Mouse (Mus musculus): ENCODE measurements around the gene Tnfaip8l2. TPM values are rescaled to one million over a fixed set of nuclear protein-coding genes. Genes with fewer than 3 reads are reported as not detected.

Gene Tnfaip8l2
- 1.6 TPM in 2 replicates for polyA plus RNA-seq (2012; rRNA removed)

DNA sequence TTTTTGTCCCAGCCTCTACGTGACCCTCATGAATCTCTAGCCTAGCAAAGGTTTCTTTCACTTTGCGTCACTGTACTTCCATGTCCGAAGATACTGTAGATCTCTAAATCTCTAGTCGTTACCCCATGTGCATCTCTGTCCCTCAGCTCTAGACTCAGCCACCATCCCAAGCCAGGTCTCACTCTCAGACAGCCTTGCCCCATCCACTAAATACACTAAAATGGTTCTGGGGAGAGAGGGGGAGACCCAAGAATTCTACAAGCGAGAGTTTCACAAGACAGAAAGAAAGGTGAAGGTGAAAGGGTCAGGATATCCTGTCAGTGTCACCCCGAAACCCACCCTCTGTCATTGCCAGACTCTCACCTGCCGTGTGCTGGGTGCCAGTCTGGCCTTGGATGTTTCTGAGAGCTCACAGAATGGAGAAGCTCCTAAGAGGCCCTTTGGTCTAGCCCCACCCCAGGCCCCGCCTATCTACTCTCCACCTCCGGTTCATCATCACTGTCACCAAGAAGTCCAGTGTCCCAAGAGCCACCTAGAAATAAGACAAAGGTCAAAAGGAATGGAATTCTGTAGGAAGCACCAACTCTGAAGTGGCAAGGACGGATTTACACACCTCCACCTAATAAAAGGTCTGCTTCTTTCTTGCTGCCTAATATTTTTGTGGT is at the start of gene Tnfaip8l2:
TSS of gene Tnfaip8l2 (minus strand) at position 409 of the 665 bp plus-strand sequence.

DNA sequence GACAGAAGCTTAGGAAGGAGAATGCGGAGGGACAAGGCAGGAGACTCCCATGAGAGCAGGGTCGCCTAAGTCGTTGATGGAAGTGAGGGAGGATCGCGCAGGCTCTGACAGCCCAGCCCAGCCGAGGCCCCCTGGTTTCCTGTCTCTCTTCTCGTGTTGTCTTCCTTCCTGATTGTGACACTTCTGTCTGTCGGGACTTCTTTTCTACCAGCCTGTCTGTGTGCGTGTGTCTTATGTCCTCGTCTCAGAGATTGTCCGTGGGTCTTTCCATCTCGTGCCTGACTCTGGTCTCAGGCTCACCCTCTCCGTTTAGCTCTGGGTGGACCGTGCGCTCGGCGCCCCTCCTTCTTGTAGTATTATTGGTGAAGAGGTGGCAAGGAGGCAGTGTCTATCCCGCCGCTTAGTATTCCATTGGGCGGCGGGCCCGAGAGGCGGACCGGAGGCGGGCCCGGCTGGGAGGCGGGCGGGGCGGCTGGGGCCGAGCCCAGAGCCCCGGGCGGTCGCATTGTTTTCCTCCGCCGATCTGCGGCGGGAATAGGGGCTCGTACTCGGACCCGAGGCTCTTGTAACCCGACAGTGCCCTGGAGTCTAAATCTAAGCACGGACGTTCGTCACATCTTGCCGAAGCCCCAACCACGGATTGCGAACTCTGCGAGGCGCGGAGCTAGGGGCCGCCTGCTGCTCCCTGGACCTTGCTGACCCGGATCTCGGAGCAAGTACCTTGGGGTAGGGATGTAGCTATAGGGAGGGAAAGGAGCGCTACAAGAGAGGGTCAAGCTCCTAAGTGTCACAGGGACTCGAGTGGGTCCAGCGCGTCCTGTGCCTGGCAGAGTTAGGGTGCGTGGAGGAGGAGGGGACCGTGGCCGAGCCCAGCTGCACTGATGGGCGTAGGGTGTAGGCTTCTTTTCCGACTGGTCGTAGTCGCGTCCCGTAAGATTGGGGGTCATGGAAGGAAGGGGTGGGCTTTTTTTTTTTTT is 18.1 kb upstream of the Tnfaip8l2 start, which contains the start of gene Sema6c:
TSS of gene Sema6c (plus strand) at position 471 of the 977 bp plus-strand sequence.

DNA sequence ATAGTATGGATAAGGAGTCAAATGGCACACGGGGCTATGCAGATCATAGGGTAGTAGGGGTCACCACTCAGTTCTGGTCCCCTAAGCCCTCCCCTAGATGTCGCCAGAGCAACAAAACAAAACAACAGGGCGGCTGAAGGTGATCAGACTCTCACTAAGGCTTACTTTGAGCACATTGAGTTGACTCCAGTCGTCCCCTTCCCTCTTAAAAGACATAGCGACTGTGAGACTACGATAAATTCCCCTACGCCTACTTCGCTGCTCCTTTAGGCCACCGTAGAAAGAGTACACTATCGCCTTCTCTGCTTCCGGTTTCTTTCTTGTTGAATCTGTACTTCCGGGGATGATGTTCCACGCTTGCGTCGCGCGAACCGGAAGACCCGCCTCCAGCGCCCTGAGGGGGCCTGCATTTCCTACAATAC is 8.5 kb downstream of the Tnfaip8l2 start, which contains the start of the genes Scnm1 and Lysmd1:
TSS of gene Scnm1 (minus strand) at position 332 of the 422 bp plus-strand sequence.
TSS of gene Lysmd1 (plus strand) at position 409 of the 422 bp plus-strand sequence.

DNA sequence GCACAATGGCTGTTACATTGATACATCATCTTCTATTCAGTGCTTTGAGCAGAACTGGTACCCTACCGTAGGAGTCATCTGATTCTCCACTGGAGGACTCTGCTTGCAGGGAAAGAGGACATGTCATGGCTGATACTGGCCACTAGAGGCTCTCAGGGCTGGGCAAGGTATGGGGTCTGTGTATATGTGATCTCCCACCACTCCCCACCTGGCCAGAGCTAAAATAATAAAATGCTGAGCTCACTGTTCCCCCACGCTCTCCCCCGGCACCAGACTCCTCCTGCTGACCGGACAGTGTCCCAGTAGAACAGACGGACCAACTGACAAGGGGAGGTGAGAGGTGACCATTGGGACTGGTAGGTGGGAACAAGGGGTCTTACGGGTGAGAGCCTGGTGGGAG is 17.9 kb downstream of the Tnfaip8l2 start, which contains the start of gene Tmod4:
TSS of gene Tmod4 (plus strand) at position 231 of the 400 bp plus-strand sequence.

DNA sequence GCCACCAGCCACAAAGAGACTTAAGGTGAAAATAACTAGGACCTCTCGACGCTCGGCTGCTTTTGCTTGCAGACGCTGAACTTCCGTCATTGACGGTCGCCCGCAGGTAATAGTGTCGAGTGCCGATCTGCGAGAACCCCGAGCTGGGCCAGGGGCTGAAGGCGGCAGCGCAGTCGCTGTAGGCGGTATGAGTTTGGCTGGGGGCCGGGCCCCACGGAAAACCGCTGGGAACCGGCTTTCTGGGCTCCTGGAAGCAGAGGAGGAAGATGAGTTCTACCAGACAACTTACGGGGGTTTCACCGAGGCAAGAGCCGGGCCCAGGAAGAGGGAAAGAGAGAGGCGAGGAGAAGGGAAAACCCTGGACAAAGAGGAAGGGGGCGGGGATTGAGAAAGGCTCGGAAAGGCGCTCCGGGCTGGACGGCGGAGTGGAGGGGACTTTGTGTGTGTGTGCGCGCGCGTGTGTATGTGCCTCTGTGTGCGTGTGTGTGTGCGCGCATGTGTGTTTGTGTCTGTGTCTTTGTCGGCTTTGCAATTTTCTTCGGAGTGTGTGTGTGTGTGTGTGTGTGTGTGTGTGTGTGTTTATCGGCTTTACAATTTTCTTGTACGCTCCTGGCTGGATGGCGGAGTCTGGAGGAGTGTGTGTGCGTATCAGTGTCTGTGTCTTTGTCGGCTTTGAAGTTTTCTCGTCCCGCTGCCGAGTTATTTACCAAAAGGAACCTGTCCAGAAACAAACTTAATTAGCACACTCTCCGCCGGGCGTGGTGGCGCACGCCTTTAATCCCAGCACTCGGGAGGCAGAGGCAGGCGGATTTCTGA is 31.0 kb downstream of the Tnfaip8l2 start, which contains the start of gene Vps72:
TSS of gene Vps72 (plus strand) at position 112 of the 816 bp plus-strand sequence.

DNA sequence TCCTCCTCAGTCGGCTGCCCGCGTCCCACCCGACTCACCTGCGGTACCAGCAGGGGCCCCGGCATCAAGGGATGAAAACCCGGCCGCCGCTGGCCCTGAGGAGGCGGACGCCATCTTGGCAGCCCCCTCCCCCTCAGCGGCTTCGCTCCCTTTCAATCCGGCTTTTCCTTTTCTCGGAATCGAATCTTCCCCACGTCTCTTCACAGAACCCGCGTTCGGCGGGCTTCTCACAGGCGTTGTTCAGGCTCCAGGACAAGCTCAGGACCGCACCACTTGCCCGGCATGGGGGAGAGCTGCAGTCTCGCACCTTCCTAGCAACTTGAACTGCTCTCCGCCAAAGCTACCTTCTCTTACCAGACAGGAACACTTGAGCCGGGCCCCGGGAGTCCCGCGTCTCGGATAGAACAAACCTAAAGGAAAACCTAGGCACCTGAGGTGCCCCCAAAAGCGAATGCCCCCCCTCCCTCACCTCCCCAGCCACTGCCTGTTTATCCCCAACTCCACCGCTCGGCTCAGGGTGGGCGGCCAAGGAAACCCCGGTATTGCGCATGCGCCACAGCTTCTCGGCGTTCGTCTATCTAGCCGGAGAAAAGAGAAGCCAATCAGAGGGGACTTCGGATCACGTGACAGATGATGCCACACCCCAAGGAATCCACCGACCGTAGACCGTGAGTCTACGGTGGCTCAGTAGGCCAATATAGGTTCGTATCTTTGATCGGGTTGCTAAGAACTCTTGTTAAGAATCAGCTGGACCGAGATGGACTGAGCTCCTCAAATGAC is 35.6 kb downstream of the Tnfaip8l2 start, which contains the start of gene Pip5k1a:
TSS of gene Pip5k1a (minus strand) at position 593 of the 780 bp plus-strand sequence.

Other genes starting within 250 kb of the Tnfaip8l2 start
- 10.1 and 10.6 TPM in 2 replicates for gene Selenbp1, start 209.3 kb downstream of the Tnfaip8l2 start, polyA plus RNA-seq (2012; rRNA removed)
- gene Rfx5, start 188.3 kb downstream of the Tnfaip8l2 start, polyA plus RNA-seq (2012; rRNA removed), result 27.4 and 28.5 TPM in 2 replicates
- gene Pi4kb, start 167.6 kb downstream of the Tnfaip8l2 start, polyA plus RNA-seq (2012; rRNA removed), result 52.4 and 57.0 TPM in 2 replicates
- 13.9 and 15.7 TPM in 2 replicates for gene Zfp687, start 126.9 kb downstream of the Tnfaip8l2 start, polyA plus RNA-seq (2012; rRNA removed)
- 262 and 277 TPM in 2 replicates for gene Psmd4, start 99.7 kb downstream of the Tnfaip8l2 start, polyA plus RNA-seq (2012; rRNA removed)
- gene Pip5k1a, start 35.4 kb downstream of the Tnfaip8l2 start, polyA plus RNA-seq (2012; rRNA removed), result 22.9 and 26.3 TPM in 2 replicates
- gene Vps72, start 31.3 kb downstream of the Tnfaip8l2 start, polyA plus RNA-seq (2012; rRNA removed), result 119 and 135 TPM in 2 replicates
- gene Tmod4, start 17.9 kb downstream of the Tnfaip8l2 start, polyA plus RNA-seq (2012; rRNA removed), result 1.2 and 3.0 TPM in 2 replicates
- 119 and 121 TPM in 2 replicates for gene Scnm1, start 8.3 kb downstream of the Tnfaip8l2 start, polyA plus RNA-seq (2012; rRNA removed)
- 30.0 and 30.6 TPM in 2 replicates for gene Lysmd1, start 8.3 kb downstream of the Tnfaip8l2 start, polyA plus RNA-seq (2012; rRNA removed)
- 90.2 and 108 TPM in 2 replicates for gene Sema6c, start 18.1 kb upstream of the Tnfaip8l2 start, polyA plus RNA-seq (2012; rRNA removed)
- gene Gabpb2, start 75.6 kb upstream of the Tnfaip8l2 start, polyA plus RNA-seq (2012; rRNA removed), result 9.0 and 10.0 TPM in 2 replicates
- 54.9 and 55.6 TPM in 2 replicates for gene Cdc42se1, start 86.4 kb upstream of the Tnfaip8l2 start, polyA plus RNA-seq (2012; rRNA removed)
- gene Mllt11, start 89.8 kb upstream of the Tnfaip8l2 start, polyA plus RNA-seq (2012; rRNA removed), result 935 and 937 TPM in 2 replicates
- gene Gm128, start 99.2 kb upstream of the Tnfaip8l2 start, polyA plus RNA-seq (2012; rRNA removed), result 0.08 and 0.20 TPM in 2 replicates
- 0.26 and 0.31 TPM in 2 replicates for gene Bnipl, start 108.8 kb upstream of the Tnfaip8l2 start, polyA plus RNA-seq (2012; rRNA removed)
- 40.1 and 41.4 TPM in 2 replicates for gene Mindy1, start 139.0 kb upstream of the Tnfaip8l2 start, polyA plus RNA-seq (2012; rRNA removed)
- gene Prune1, start 139.7 kb upstream of the Tnfaip8l2 start, polyA plus RNA-seq (2012; rRNA removed), result 72.4 and 78.5 TPM in 2 replicates
- 1.5 and 1.7 TPM in 2 replicates for gene Anxa9, start 164.8 kb upstream of the Tnfaip8l2 start, polyA plus RNA-seq (2012; rRNA removed)
- 92.1 and 101 TPM in 2 replicates for gene Cers2, start 172.4 kb upstream of the Tnfaip8l2 start, polyA plus RNA-seq (2012; rRNA removed)
- 54.5 and 56.8 TPM in 2 replicates for gene Setdb1, start 214.8 kb upstream of the Tnfaip8l2 start, polyA plus RNA-seq (2012; rRNA removed)